Mouse (Mus musculus) heart, adult 8-10 months (tissue): Measurements from ENCODE around the gene Olfr894. TPM values are rescaled to one million over a fixed set of nuclear protein-coding genes. Genes with fewer than 3 reads are reported as not detected.
"Not testable (repeated sequence)": the region's sequence is repeated elsewhere in the genome, so short reads cannot be mapped to it uniquely, and the experiment has no call there.

ENCODE experiments used
- DNase-seq: peaks from one replicate; pipeline ENCODE4 v3.0.0; 2022; ENCODE audit warnings: low spot score
- total RNA-seq, 4 experiments: library from RNA; stranded (reverse); gene quantifications; 2 replicates each; pipeline ENCODE4 v1.2.4; 2022

Olfr894 gene
- total RNA-seq = not detected

DNA sequence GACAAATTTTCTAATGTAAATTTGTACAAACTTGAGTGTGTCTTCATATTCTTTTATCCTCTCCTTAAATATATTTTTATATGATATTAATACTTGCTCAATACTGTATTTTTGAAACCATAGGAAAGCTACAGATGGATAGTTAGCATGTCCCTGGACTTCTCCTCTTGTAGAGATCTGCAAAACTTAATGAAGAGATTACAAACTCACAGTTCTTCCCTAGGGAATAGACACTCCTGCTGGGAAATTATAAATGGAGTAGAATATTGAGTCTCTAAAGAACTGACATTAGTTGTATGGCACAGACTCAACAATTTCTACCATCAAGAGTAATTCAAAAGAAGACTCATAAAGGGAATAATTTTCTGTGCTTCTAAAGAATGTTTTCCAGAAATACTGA lies at the start of gene Olfr894:
Olfr894 (plus strand) TSS at position 301 of the 400 bp plus-strand sequence.
- DNase-seq = no peak

- DNase-seq = not testable (repeated sequence)
Measured at GRCm38 (mm10) chr9:38168341-38168740, 49.5 kb upstream of the Olfr894 start.

DNA sequence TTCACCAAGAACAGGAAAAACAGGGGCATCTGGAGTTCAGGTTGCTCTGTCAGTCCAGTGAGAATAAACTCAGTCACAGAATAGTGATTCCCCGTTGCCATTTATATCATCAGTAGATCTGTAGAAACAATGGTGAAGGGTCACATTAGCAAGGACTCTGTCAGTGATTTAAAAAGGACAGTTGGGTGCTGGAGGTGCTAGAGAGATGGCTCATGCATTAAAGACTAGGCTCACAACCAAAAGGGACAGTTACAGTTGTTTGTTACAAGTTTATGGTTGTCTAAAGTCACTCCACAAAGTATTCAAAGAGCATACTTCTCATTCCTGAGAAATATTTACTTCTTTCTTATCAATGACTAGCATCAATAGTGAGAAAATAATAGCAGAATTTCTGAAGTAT lies 37.1 kb upstream of the Olfr894 start, which contains the start of gene Olfr891:
Olfr891 (minus strand) TSS at position 101 of the 400 bp plus-strand sequence.
- DNase-seq = no peak

DNA sequence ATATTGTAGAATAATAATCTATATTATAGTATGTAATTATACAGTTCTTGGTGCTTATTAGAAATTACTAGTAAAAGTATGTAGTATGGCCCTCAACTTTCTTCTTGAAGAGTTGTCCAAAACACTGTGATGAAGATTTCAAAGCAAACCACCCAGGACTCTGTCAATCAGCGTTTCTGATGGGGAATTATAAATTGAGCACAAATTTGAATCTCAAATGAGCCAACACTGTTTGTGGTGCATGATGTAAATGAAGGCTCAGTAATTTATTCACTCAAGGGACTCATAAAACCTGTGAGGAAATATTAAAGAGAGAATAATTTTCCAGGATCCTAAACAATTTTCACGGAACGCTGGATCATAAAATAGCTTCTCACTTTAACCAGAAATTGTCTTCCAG lies 9.8 kb upstream of the Olfr894 start, which contains the start of gene Olfr893:
Olfr893 (plus strand) TSS at position 301 of the 400 bp plus-strand sequence.
- DNase-seq = no peak

GRCm38 (mm10) chr9:38252474-38252873 lies 34.6 kb downstream of the Olfr894 start, which contains the start of gene Olfr143:
Olfr143 (plus strand) TSS chr9:38252774.
- DNase-seq = no peak

DNA sequence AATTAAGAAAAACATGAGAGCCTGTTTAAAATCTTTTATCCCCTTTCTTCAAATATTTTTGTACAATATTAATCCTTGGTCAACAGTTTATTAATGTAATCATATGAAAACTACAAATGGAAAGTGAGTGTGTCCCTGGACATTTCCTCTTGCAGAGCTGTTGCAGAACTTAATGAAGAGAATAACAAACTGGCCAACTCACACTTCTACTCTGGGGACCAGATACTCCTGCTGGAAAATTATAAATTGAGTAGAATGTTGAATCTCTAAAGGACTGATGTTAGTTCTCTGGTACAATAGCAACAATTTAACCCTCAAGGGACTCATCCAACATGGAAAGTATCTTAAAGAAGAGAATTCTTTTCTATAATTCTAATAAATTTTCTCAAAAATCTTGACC lies 49.7 kb downstream of the Olfr894 start, which contains the start of gene Olfr895:
Olfr895 (plus strand) TSS at position 301 of the 400 bp plus-strand sequence.
- no peak for DNase-seq

Other genes starting within 250 kb of the Olfr894 start
- not detected for gene Olfr881, start 226.2 kb upstream of the Olfr894 start, total RNA-seq
- gene Olfr883, start 192.2 kb upstream of the Olfr894 start, total RNA-seq = not detected
- not detected for gene Olfr884, start 171.5 kb upstream of the Olfr894 start, total RNA-seq
- gene Olfr885, start 156.7 kb upstream of the Olfr894 start, total RNA-seq = not detected
- not detected for gene Olfr887, start 134.0 kb upstream of the Olfr894 start, total RNA-seq
- not detected for gene Olfr888, start 109.9 kb upstream of the Olfr894 start, total RNA-seq
- gene Olfr889, start 102.9 kb upstream of the Olfr894 start, total RNA-seq = not detected
- gene Olfr890, start 75.5 kb upstream of the Olfr894 start, total RNA-seq = not detected
- gene Olfr891, start 37.2 kb upstream of the Olfr894 start, total RNA-seq = not detected
- gene Olfr893, start 9.7 kb upstream of the Olfr894 start, total RNA-seq = not detected
- gene Olfr143, start 34.7 kb downstream of the Olfr894 start, total RNA-seq = not detected
- gene Olfr895, start 49.8 kb downstream of the Olfr894 start, total RNA-seq = not detected
- gene Olfr896-ps1, start 73.1 kb downstream of the Olfr894 start, total RNA-seq = not detected
- gene Olfr25, start 111.0 kb downstream of the Olfr894 start, total RNA-seq = not detected
- gene Olfr898, start 130.4 kb downstream of the Olfr894 start, total RNA-seq = not detected
- not detected for gene Olfr250, start 148.8 kb downstream of the Olfr894 start, total RNA-seq
- gene Olfr251, start 159.0 kb downstream of the Olfr894 start, total RNA-seq = not detected
- gene Olfr147, start 183.6 kb downstream of the Olfr894 start, total RNA-seq = not detected
- not detected for gene Olfr901, start 211.4 kb downstream of the Olfr894 start, total RNA-seq
- gene Olfr902, start 229.6 kb downstream of the Olfr894 start, total RNA-seq = not detected
- gene Olfr904, start 245.1 kb downstream of the Olfr894 start, total RNA-seq = not detected